Mouse (Mus musculus): ENCODE measurements around the gene Wfdc2. TPM values are rescaled to one million over a fixed set of nuclear protein-coding genes. Genes with fewer than 3 reads are reported as not detected.
A peak's percentile ranks its signal among the peaks of the same experiment; 100 is the strongest.

The Wfdc2 gene
- polyA plus RNA-seq (2012; rRNA removed), result 0.96 and 1.2 TPM in 2 replicates
- polyA plus RNA-seq (2014; fragmentation: Nextera tagmentation; extraction: Ambion mirVana), result 0.56 and 1.7 TPM in 2 replicates

DNA sequence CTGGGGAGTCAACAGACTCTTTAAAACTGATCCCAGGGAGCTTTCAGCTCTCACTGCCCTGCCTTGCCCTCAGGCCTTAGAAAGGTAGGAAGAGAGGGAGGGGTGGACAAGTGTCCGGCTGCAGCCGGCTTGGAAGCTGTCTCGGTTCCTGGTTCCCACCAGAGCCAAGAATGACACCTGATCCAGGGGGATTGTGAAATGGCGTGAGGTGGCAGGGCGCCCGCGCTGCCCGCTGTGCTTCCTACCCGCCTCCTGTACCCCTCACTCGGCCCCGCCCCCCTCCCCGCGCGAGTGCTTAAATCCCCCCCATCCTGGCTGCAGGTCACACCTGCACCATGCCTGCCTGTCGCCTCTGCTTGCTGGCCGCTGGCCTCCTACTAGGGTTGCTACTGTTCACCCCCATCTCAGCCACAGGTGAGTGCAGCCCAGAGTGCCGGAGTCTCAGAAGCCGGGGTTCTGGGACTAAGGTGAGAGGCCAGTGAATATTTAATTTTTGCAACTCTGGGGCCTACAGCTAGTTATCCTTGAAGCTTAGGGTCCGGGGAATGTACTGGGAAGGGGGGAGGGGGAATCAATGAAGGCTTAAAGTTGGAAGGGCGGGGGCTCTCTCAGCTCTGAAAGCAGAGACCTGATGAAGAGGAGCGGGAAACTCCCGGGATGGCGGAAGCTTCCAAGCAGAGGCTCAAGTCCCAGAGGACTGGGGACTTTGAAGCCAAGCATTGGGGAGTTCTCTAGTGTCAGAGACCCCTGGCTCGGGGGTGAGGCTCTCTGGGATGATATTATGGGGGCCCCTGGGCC, at the start of gene Wfdc2:
Wfdc2 (plus strand) TSS at position 23 of the 798 bp plus-strand sequence.
- 12% methylated on average over 24 of the region's 24 CpGs for WGBS (ENCODE audit: insufficient replicate concordance)
- no peak within 1 kb of the TSS for H3K9ac ChIP-seq (replicated peaks)
- TF ChIP-seq EP300 (IDR thresholded peaks at IDR 0.05; ENCODE audit: low read depth) (no peak), CTCF (IDR thresholded peaks at IDR 0.05; ENCODE audit: low read depth) (no peak)
- DNase-seq (ENCODE audit: low read depth in 3 of 3, low spot score in 3 of 3) (no peak), ATAC-seq (ENCODE audit: insufficient read depth) (no peak)
- no peak within 1 kb of the TSS for H3K27ac ChIP-seq
- peaks cover 20% of the 10 kb centered on the region for H3K27me3 ChIP-seq (ENCODE audit: control insufficient read depth, insufficient read depth, low read length)
- peaks cover 0 to 5% of the 10 kb centered on the region in 2 experiments; a peak in 1 of 4 replicates for H3K4me1 ChIP-seq (replicated peaks; ENCODE audit: control insufficient read depth in 2 of 2, insufficient read depth in 2 of 2, low read length in 1 of 2)
- H3K4me2 ChIP-seq (ENCODE audit: low read depth), result peak within 1 kb of the TSS; percentile 55
- no peaks in the 10 kb centered on the region for H3K9me3 ChIP-seq (ENCODE audit: control insufficient read depth, low read length)
- peak within 1 kb of the TSS in 1 of 2 experiments; percentile 31; a peak in 2 of 4 replicates for H3K4me3 ChIP-seq (ENCODE audit: insufficient read depth in 1 of 2, low read depth in 2 of 2, low read length in 2 of 2)
- no peaks in the 10 kb centered on the region for H3K36me3 ChIP-seq (replicated peaks; ENCODE audit: control insufficient read depth, insufficient read depth, low read depth)

GRCm38 (mm10) chr2:164513389-164513788, 48.8 kb upstream of the Wfdc2 start:
- Histone ChIP-seq H3K27me3 (ENCODE audit: control insufficient read depth, insufficient read depth, low read length) (no peaks in the 10 kb centered on the region), H3K9ac (replicated peaks) (no peak overlapping the region), H3K27ac (no peak overlapping the region), H3K4me2 (ENCODE audit: low read depth) (no peak overlapping the region), H3K9me3 (ENCODE audit: control insufficient read depth, low read length) (no peaks in the 10 kb centered on the region), H3K4me1 (replicated peaks; ENCODE audit: control insufficient read depth in 2 of 2, insufficient read depth in 2 of 2, low read length in 1 of 2) (peaks cover 0 to 9% of the 10 kb centered on the region in 2 experiments; a peak in 1 of 4 replicates), H3K36me3 (replicated peaks; ENCODE audit: control insufficient read depth, insufficient read depth, low read depth) (no peaks in the 10 kb centered on the region), H3K4me3 (ENCODE audit: insufficient read depth in 1 of 2, low read depth in 2 of 2, low read length in 2 of 2) (no peak overlapping the region)
- no peak for DNase-seq (ENCODE audit: low read depth in 3 of 3, low spot score in 3 of 3)
- 36% methylated on average over 8 of the region's 8 CpGs for WGBS (ENCODE audit: insufficient replicate concordance)
- TF ChIP-seq EP300 (IDR thresholded peaks at IDR 0.05; ENCODE audit: low read depth) (no peak), CTCF (IDR thresholded peaks at IDR 0.05; ENCODE audit: low read depth) (no peak)
- ATAC-seq (ENCODE audit: insufficient read depth), result no peak

DNA sequence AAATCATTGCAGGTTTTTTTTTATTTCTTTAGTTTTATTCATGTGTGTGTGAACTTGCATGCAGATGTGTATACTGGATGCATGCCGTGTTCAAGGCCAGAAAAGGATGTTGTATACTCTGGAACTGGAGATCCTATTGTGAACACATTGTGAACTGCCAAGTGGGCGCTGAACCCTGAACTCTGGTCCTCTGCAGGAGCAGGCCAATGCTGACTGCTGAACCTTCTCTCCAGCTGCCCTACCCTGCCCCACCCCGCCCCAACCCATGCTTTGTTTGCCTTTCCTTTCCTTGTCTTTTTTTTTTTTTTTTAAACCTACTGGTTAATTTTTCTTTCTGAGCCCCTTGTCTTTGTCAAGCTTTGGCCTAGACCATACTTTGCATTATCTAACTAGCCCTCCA, 47.3 kb upstream of the Wfdc2 start:
- no peak overlapping the region for H3K4me3 ChIP-seq (ENCODE audit: insufficient read depth in 1 of 2, low read depth in 2 of 2, low read length in 2 of 2)
- no peaks in the 10 kb centered on the region for H3K36me3 ChIP-seq (replicated peaks; ENCODE audit: control insufficient read depth, insufficient read depth, low read depth)
- DNase-seq (ENCODE audit: low read depth in 3 of 3, low spot score in 3 of 3) (no peak), ATAC-seq (ENCODE audit: insufficient read depth) (no peak)
- no peak overlapping the region for H3K4me2 ChIP-seq (ENCODE audit: low read depth)
- no peak overlapping the region for H3K9ac ChIP-seq (replicated peaks)
- no peaks in the 10 kb centered on the region for H3K9me3 ChIP-seq (ENCODE audit: control insufficient read depth, low read length)
- H3K27me3 ChIP-seq (ENCODE audit: control insufficient read depth, insufficient read depth, low read length), result no peaks in the 10 kb centered on the region
- peaks cover 0 to 9% of the 10 kb centered on the region in 2 experiments; a peak in 1 of 4 replicates for H3K4me1 ChIP-seq (replicated peaks; ENCODE audit: control insufficient read depth in 2 of 2, insufficient read depth in 2 of 2, low read length in 1 of 2)
- TF ChIP-seq EP300 (IDR thresholded peaks at IDR 0.05; ENCODE audit: low read depth) (no peak), CTCF (IDR thresholded peaks at IDR 0.05; ENCODE audit: low read depth) (no peak)
- H3K27ac ChIP-seq, result no peak overlapping the region
- WGBS (ENCODE audit: insufficient replicate concordance), result 55% methylated on average over 3 of the region's 3 CpGs

DNA sequence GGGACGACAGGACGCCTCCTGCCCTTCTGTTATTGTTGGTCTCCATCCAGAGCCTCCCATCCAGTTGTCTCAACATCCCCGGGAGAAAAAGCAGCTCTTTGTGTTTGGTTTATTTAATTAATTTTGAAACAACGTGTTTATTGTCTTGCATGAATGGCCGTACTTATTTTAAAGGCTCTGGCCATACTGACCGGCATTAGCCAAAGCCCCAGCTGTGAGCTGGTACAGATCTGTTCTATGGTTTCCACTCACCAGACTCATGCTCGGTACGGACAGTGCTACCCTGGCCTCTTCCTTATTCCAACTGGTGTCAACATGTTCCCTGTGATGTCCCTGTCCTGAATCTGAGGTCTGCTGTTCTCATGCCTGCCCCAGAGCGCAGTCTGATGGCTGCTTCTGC, 46.3 kb upstream of the Wfdc2 start:
- Histone ChIP-seq H3K27ac (no peak overlapping the region), H3K9ac (replicated peaks) (no peak overlapping the region), H3K9me3 (ENCODE audit: control insufficient read depth, low read length) (no peaks in the 10 kb centered on the region), H3K4me2 (ENCODE audit: low read depth) (no peak overlapping the region), H3K4me3 (ENCODE audit: insufficient read depth in 1 of 2, low read depth in 2 of 2, low read length in 2 of 2) (no peak overlapping the region), H3K27me3 (ENCODE audit: control insufficient read depth, insufficient read depth, low read length) (no peaks in the 10 kb centered on the region), H3K4me1 (replicated peaks; ENCODE audit: control insufficient read depth in 2 of 2, insufficient read depth in 2 of 2, low read length in 1 of 2) (peaks cover 0 to 9% of the 10 kb centered on the region in 2 experiments; a peak in 2 of 4 replicates), H3K36me3 (replicated peaks; ENCODE audit: control insufficient read depth, insufficient read depth, low read depth) (no peaks in the 10 kb centered on the region)
- no peak for ATAC-seq (ENCODE audit: insufficient read depth)
- TF ChIP-seq EP300 (IDR thresholded peaks at IDR 0.05; ENCODE audit: low read depth), result no peak
- no peak for TF ChIP-seq CTCF (IDR thresholded peaks at IDR 0.05; ENCODE audit: low read depth)
- no peak for DNase-seq (ENCODE audit: low read depth in 3 of 3, low spot score in 3 of 3)
- 67% methylated on average over 9 of the region's 9 CpGs for WGBS (ENCODE audit: insufficient replicate concordance)

GRCm38 (mm10) chr2:164516592-164516991, 45.6 kb upstream of the Wfdc2 start:
- peaks cover 0 to 9% of the 10 kb centered on the region in 2 experiments; a peak in 2 of 4 replicates for H3K4me1 ChIP-seq (replicated peaks; ENCODE audit: control insufficient read depth in 2 of 2, insufficient read depth in 2 of 2, low read length in 1 of 2)
- H3K27ac ChIP-seq, result no peak overlapping the region
- H3K9ac ChIP-seq (replicated peaks), result no peak overlapping the region
- TF ChIP-seq EP300 (IDR thresholded peaks at IDR 0.05; ENCODE audit: low read depth) (no peak), CTCF (IDR thresholded peaks at IDR 0.05; ENCODE audit: low read depth) (no peak)
- ATAC-seq (ENCODE audit: insufficient read depth), result no peak
- DNase-seq (ENCODE audit: low read depth in 3 of 3, low spot score in 3 of 3), result no peak
- H3K27me3 ChIP-seq (ENCODE audit: control insufficient read depth, insufficient read depth, low read length), result no peaks in the 10 kb centered on the region
- H3K4me3 ChIP-seq (ENCODE audit: insufficient read depth in 1 of 2, low read depth in 2 of 2, low read length in 2 of 2), result no peak overlapping the region
- no peaks in the 10 kb centered on the region for H3K36me3 ChIP-seq (replicated peaks; ENCODE audit: control insufficient read depth, insufficient read depth, low read depth)
- 73% methylated on average over 11 of the region's 11 CpGs for WGBS (ENCODE audit: insufficient replicate concordance)
- no peaks in the 10 kb centered on the region for H3K9me3 ChIP-seq (ENCODE audit: control insufficient read depth, low read length)
- no peak overlapping the region for H3K4me2 ChIP-seq (ENCODE audit: low read depth)
